ENCODE assay signal across 8 mouse cellular contexts in genomic region chr7:6696241-6697045, GRCm38 (mm10). TPM values are rescaled to one million over a fixed set of nuclear protein-coding genes. Genes with fewer than 3 reads are reported as not detected.
DNase-seq lines count a peak whose midpoint lies in the region; ATAC-seq lines count a peak whose summit lies in the region.

Gene Zim1, minus strand, starts transcription at chr7:6696450.

- no peaks in the 10 kb centered on the region for H3K9me3 ChIP-seq in hindbrain, embryonic 12.5 days (replicated peaks)
- H3K9me3 ChIP-seq in lung, embryonic 16.5 days (ENCODE audit: control insufficient read depth, low read length), result no peaks in the 10 kb centered on the region

- WGBS in hindbrain, embryonic 12.5 days, result 11% methylated on average over 32 of the region's 32 CpGs
- 8% methylated on average over 32 of the region's 32 CpGs for WGBS in lung, embryonic 16.5 days

- peak; percentile 100 for ATAC-seq in hindbrain, embryonic 12.5 days (ENCODE audit: low FRiP score)
- peak; percentile 100 for ATAC-seq in lung, embryonic 16.5 days (ENCODE audit: low read depth)

- H3K4me1 ChIP-seq in hindbrain, embryonic 12.5 days, result no peaks in the 10 kb centered on the region; the same call in 1 of the 2 replicates
- H3K4me1 ChIP-seq in lung, embryonic 16.5 days (replicated peaks; ENCODE audit: control insufficient read depth, insufficient read depth, low read length), result no peaks in the 10 kb centered on the region

- H3K27ac ChIP-seq in hindbrain, embryonic 12.5 days, result no peak within 1 kb of the TSS
- no peak within 1 kb of the TSS for H3K27ac ChIP-seq in lung, embryonic 16.5 days (ENCODE audit: low read length)

- peak; percentile 3 for DNase-seq in NIH3T3 (ENCODE audit: low read depth)
- DNase-seq in cerebellum, postnatal 14 days, result peak; percentile 91 to 92
- DNase-seq in frontal cortex, postnatal 25 days (ENCODE audit: low spot score in 2 of 2), result peak; percentile 71 to 76
- DNase-seq in layer of hippocampus, postnatal 14 days (ENCODE audit: low spot score in 2 of 2), result peak; percentile 76 to 90
- DNase-seq in right cerebral cortex, adult 18-20 months, result peak; percentile 93
- DNase-seq in thymus, postnatal 14 days, result no peak

- H3K27me3 ChIP-seq in hindbrain, embryonic 12.5 days, result no peaks in the 10 kb centered on the region
- no peaks in the 10 kb centered on the region for H3K27me3 ChIP-seq in lung, embryonic 16.5 days (ENCODE audit: control insufficient read depth, insufficient read depth, low read depth, low read length)

- peak within 1 kb of the TSS; percentile 39 for H3K4me3 ChIP-seq in hindbrain, embryonic 12.5 days
- H3K4me3 ChIP-seq in lung, embryonic 16.5 days (ENCODE audit: low read length), result peak within 1 kb of the TSS; percentile 62

- H3K9ac ChIP-seq in hindbrain, embryonic 12.5 days, result peak within 1 kb of the TSS; percentile 55
- peak within 1 kb of the TSS; percentile 72 for H3K9ac ChIP-seq in lung, embryonic 16.5 days (ENCODE audit: low read length)

- peak within 1 kb of the TSS; percentile 67 for H3K4me2 ChIP-seq in hindbrain, embryonic 12.5 days (replicated peaks)
- H3K4me2 ChIP-seq in lung, embryonic 16.5 days (ENCODE audit: low read depth, low read length), result peak within 1 kb of the TSS; percentile 86

- H3K36me3 ChIP-seq in hindbrain, embryonic 12.5 days, result no peaks in the 10 kb centered on the region
- H3K36me3 ChIP-seq in lung, embryonic 16.5 days (ENCODE audit: control insufficient read depth, insufficient read depth, low read length), result no peaks in the 10 kb centered on the region

RNA-seq across cellular contexts. Expression of gene Zim1, which starts in this region (rescaled TPM):
- 2.3 and 3.0 TPM in 2 replicates for polyA plus RNA-seq in hindbrain, embryonic 12.5 days (2016; fragmentation: Nextera tagmentation; extraction: Ambion mirVana)
- total RNA-seq in layer of hippocampus, postnatal 14 days (2021), result 1 to 10 TPM; 5.6 to 6.8 TPM
- 2.0 and 2.5 TPM in 2 replicates for polyA plus RNA-seq in lung, embryonic 16.5 days (2015; fragmentation: Nextera tagmentation; extraction: Ambion mirVana)
